Mouse (Mus musculus) urinary bladder, postnatal 10 days (tissue): ENCODE results near the gene Olfr140.

ENCODE experiments used
- DNase-seq: peaks from one replicate; pipeline ENCODE4 v3.0.0; 2022; ENCODE audit warnings: low spot score

The Olfr140 gene

GRCm38 (mm10) chr2:90063494-90063893 is at the start of gene Olfr140:
Gene Olfr140 (minus strand): TSS chr2:90063594.
- DNase-seq = no peak

GRCm38 (mm10) chr2:90070065-90070464 is 6.7 kb upstream of the Olfr140 start:
- no peak for DNase-seq

GRCm38 (mm10) chr2:90035037-90035436 is 28.4 kb downstream of the Olfr140 start, which contains the start of gene Olfr1265:
Gene Olfr1265 (plus strand): TSS chr2:90035337.
- DNase-seq = no peak

- DNase-seq = no peak
Observed at GRCm38 (mm10) chr2:90025477-90025876, 37.9 kb downstream of the Olfr140 start, which contains the start of gene Olfr1264. Gene Olfr1264 (minus strand): TSS chr2:90025577.

- no peak for DNase-seq
Observed at GRCm38 (mm10) chr2:90011831-90012230, 51.6 kb downstream of the Olfr140 start, which contains the start of gene Olfr1263. Gene Olfr1263 (plus strand): TSS chr2:90012131.

- no peak for DNase-seq
Observed at GRCm38 (mm10) chr2:89999845-90000244, 63.5 kb downstream of the Olfr140 start, which contains the start of gene Olfr1262. Gene Olfr1262 (plus strand): TSS chr2:90000145.
